Mouse (Mus musculus) brain, embryonic 14.5 days (tissue): ENCODE results near the gene Arhgef33.
"Not testable (repeated sequence)": the region's sequence is repeated elsewhere in the genome, so short reads cannot be mapped to it uniquely, and the experiment has no call there.

Experiments used
- CTCF ChIP-seq: fragments of 200-500 bp; IDR thresholded peaks from 2 replicates; pipeline ENCODE4 v1.5.1; 2012; ENCODE audit warnings: inconsistent platforms, mild to moderate bottlenecking, moderate library complexity, borderline replicate concordance; ENCODE audit not compliant: insufficient read depth, insufficient read length; ENCODE audit errors: extremely low read depth
- POLR2A ChIP-seq: fragments of 200-500 bp; IDR thresholded peaks from 2 replicates; pipeline ENCODE4 v1.6.1; 2012; ENCODE audit warnings: mild to moderate bottlenecking, inconsistent platforms, borderline replicate concordance; ENCODE audit not compliant: poor library complexity, insufficient read depth, insufficient read length, severe bottlenecking; ENCODE audit errors: extremely low read depth

DNA sequence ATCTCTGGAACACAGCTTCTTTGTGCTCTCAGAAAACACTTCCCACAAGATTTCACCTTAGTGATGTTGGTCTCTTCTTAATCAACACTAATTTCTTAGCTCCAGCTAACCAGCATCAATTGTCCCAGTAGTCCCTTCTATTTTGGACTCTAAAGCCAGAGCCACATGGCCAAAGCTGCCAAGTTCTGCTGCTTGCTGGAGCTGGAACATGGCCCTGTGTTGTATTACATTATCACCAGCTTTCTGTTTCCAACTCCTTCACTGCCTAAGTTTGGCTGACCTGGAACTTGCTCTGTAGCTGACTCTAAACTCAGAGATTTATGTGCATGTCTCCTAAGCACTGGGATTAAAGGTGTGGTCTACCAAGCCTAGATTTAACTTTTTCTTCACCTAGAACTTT, 71.2 kb downstream of the Arhgef33 start:
- not testable (repeated sequence) for TF ChIP-seq CTCF, POLR2A
